Comparison of ENCODE assay signal across 8 mouse cellular contexts in genomic region chr13:100785806-100786413, GRCm38 (mm10). TPM values are rescaled to one million over a fixed set of nuclear protein-coding genes. Genes with fewer than 3 reads are reported as not detected.
DNase-seq lines count a peak whose midpoint lies in the region; ATAC-seq and TF ChIP-seq lines count a peak whose summit lies in the region.

No protein-coding gene starts in this region.

- peak overlapping the region; percentile 94 for H3K4me2 ChIP-seq in heart, embryonic 15.5 days
- peak overlapping the region; percentile 89 for H3K4me2 ChIP-seq in limb, embryonic 13.5 days (replicated peaks)
- peak overlapping the region; percentile 96 for H3K4me2 ChIP-seq in neural tube, embryonic 12.5 days (replicated peaks)

- no peak for TF ChIP-seq CTCF in ES-Bruce4 (IDR thresholded peaks at IDR 0.05; ENCODE audit: low read depth, low read length)

- H3K27ac ChIP-seq in heart, embryonic 15.5 days = peak overlapping the region; percentile 51; the same call in 1 of the 2 replicates
- peak overlapping the region; percentile 47 for H3K27ac ChIP-seq in ES-Bruce4 (ENCODE audit: insufficient read depth, low read length)
- H3K27ac ChIP-seq in limb, embryonic 13.5 days = peak overlapping the region; percentile 48; the same call in 1 of the 2 replicates
- no peak overlapping the region for H3K27ac ChIP-seq in neural tube, embryonic 12.5 days

- TF ChIP-seq EP300 in ES-Bruce4 (IDR thresholded peaks at IDR 0.05; ENCODE audit: insufficient read depth, low read depth, low read length) = no peak

- ATAC-seq in heart, embryonic 15.5 days (replicated peaks; ENCODE audit: insufficient number of reproducible peaks, insufficient read depth, low FRiP score, low read depth) = peak; percentile 28
- peak; percentile 38 for ATAC-seq in limb, embryonic 13.5 days (ENCODE audit: low FRiP score, low read depth)
- peak; percentile 66 for ATAC-seq in neural tube, embryonic 12.5 days (ENCODE audit: low FRiP score, low read depth)

- H3K36me3 ChIP-seq in heart, embryonic 15.5 days = peaks cover 20% of the 10 kb centered on the region; the same call in 1 of the 2 replicates
- peaks cover 45% of the 10 kb centered on the region for H3K36me3 ChIP-seq in ES-Bruce4 (ENCODE audit: control insufficient read depth, insufficient read depth, low read length, poor library complexity, severe bottlenecking)
- peaks cover 51% of the 10 kb centered on the region for H3K36me3 ChIP-seq in erythroblast, embryonic 14.5 days (ENCODE audit: control insufficient read depth)
- peaks cover 28% of the 10 kb centered on the region for H3K36me3 ChIP-seq in limb, embryonic 13.5 days
- peaks cover 6% of the 10 kb centered on the region; the same call in 1 of the 2 replicates for H3K36me3 ChIP-seq in neural tube, embryonic 12.5 days

- TF ChIP-seq POLR2A in ES-Bruce4 (IDR thresholded peaks at IDR 0.05; ENCODE audit: insufficient read depth, low read length) = no peak

- H3K27me3 ChIP-seq in heart, embryonic 15.5 days = no peaks in the 10 kb centered on the region
- no peaks in the 10 kb centered on the region for H3K27me3 ChIP-seq in ES-Bruce4 (ENCODE audit: control insufficient read depth, insufficient read depth, low read length, poor library complexity, severe bottlenecking)
- no peaks in the 10 kb centered on the region for H3K27me3 ChIP-seq in erythroblast, embryonic 14.5 days (ENCODE audit: control insufficient read depth)
- H3K27me3 ChIP-seq in limb, embryonic 13.5 days = no peaks in the 10 kb centered on the region
- H3K27me3 ChIP-seq in neural tube, embryonic 12.5 days (replicated peaks) = no peaks in the 10 kb centered on the region

- no peak for DNase-seq in heart, postnatal 25 days (ENCODE audit: low spot score)
- DNase-seq in right cerebral cortex, postnatal 36 days (ENCODE audit: low spot score in 2 of 2) = no peak
- no peak for DNase-seq in kidney, adult 9 months

- intact Hi-C loops in heart, postnatal 25 days (cut with DNase I) = loop anchor here (5.0 kb wide), 2 partner anchors 39 to 54 kb away; partner anchors contain the start of gene Cdk7

- no peaks in the 10 kb centered on the region for H3K9me3 ChIP-seq in heart, embryonic 15.5 days (replicated peaks)
- no peaks in the 10 kb centered on the region for H3K9me3 ChIP-seq in ES-Bruce4 (replicated peaks; ENCODE audit: control insufficient read depth, insufficient read depth, low read length, poor library complexity, severe bottlenecking)
- H3K9me3 ChIP-seq in erythroblast, embryonic 14.5 days (ENCODE audit: control insufficient read depth, low read length) = no peaks in the 10 kb centered on the region
- H3K9me3 ChIP-seq in limb, embryonic 13.5 days = no peaks in the 10 kb centered on the region
- H3K9me3 ChIP-seq in neural tube, embryonic 12.5 days = no peaks in the 10 kb centered on the region

- H3K4me3 ChIP-seq in heart, embryonic 15.5 days = peak overlapping the region; percentile 81
- H3K4me3 ChIP-seq in ES-Bruce4 (ENCODE audit: low read depth, low read length) = peak overlapping the region; percentile 97
- H3K4me3 ChIP-seq in erythroblast, embryonic 14.5 days (replicated peaks) = peak overlapping the region; percentile 100
- H3K4me3 ChIP-seq in limb, embryonic 13.5 days = peak overlapping the region; percentile 92
- peak overlapping the region; percentile 70 for H3K4me3 ChIP-seq in neural tube, embryonic 12.5 days

- peak overlapping the region; percentile 72 for H3K9ac ChIP-seq in heart, embryonic 15.5 days
- H3K9ac ChIP-seq in ES-Bruce4 (ENCODE audit: low read depth, poor library complexity, severe bottlenecking) = peak overlapping the region; percentile 98
- peak overlapping the region; percentile 83 for H3K9ac ChIP-seq in limb, embryonic 13.5 days
- H3K9ac ChIP-seq in neural tube, embryonic 12.5 days = peak overlapping the region; percentile 64

- WGBS in heart, embryonic 15.5 days = under 1% methylated on average over 30 of the region's 30 CpGs
- WGBS in limb, embryonic 13.5 days = under 1% methylated on average over 30 of the region's 30 CpGs
- under 1% methylated on average over 30 of the region's 30 CpGs for WGBS in neural tube, embryonic 12.5 days

- peaks cover 26% of the 10 kb centered on the region for H3K4me1 ChIP-seq in heart, embryonic 15.5 days (replicated peaks)
- peaks cover 3% of the 10 kb centered on the region for H3K4me1 ChIP-seq in ES-Bruce4 (ENCODE audit: control insufficient read depth, insufficient read depth, low read length)
- peaks cover 60% of the 10 kb centered on the region for H3K4me1 ChIP-seq in erythroblast, embryonic 14.5 days (ENCODE audit: control insufficient read depth)
- peaks cover 22% of the 10 kb centered on the region for H3K4me1 ChIP-seq in limb, embryonic 13.5 days
- peaks cover 21% of the 10 kb centered on the region for H3K4me1 ChIP-seq in neural tube, embryonic 12.5 days

RNA-seq across cellular contexts. Expression of gene Ccnb1, which starts 0.5 kb away (rescaled TPM):
- 159 and 183 TPM in 2 replicates for polyA plus RNA-seq in heart, embryonic 15.5 days (2015; fragmentation: Nextera tagmentation; extraction: Ambion mirVana)
- total RNA-seq in heart, postnatal 25 days (2021) = 1 to 10 TPM in 1 of 2 experiments, under 1 TPM in 1; 0.55 to 1.4 TPM
- 632 and 669 TPM in 2 replicates for polyA plus RNA-seq in ES-Bruce4 (2011; ENCODE audit: insufficient read depth, insufficient read length, low read depth, missing spikeins)
- polyA plus RNA-seq in erythroblast, embryonic 14.5 days (2012) = 0.67 and 1.6 TPM in 2 replicates
- 241 and 246 TPM in 2 replicates for polyA plus RNA-seq in limb, embryonic 13.5 days (2015; fragmentation: Nextera tagmentation; extraction: Ambion mirVana)
- 197 and 198 TPM in 2 replicates for polyA plus RNA-seq in neural tube, embryonic 12.5 days (2016; fragmentation: Nextera tagmentation; extraction: Ambion mirVana)

RNA-seq across cellular contexts. Expression of gene Cenph, which starts 10.2 kb away (rescaled TPM):
- polyA plus RNA-seq in heart, embryonic 15.5 days (2015; fragmentation: Nextera tagmentation; extraction: Ambion mirVana) = 14.0 and 15.6 TPM in 2 replicates
- total RNA-seq in heart, postnatal 25 days (2021) = under 1 TPM in 1 of 2 experiments, not detected in 1; 0.20 TPM
- polyA plus RNA-seq in ES-Bruce4 (2011; ENCODE audit: insufficient read depth, insufficient read length, low read depth, missing spikeins) = 52.4 and 58.8 TPM in 2 replicates
- polyA plus RNA-seq in erythroblast, embryonic 14.5 days (2012) = 4.0 and 4.3 TPM in 2 replicates
- polyA plus RNA-seq in limb, embryonic 13.5 days (2015; fragmentation: Nextera tagmentation; extraction: Ambion mirVana) = 40.2 and 40.7 TPM in 2 replicates
- 27.8 and 27.9 TPM in 2 replicates for polyA plus RNA-seq in neural tube, embryonic 12.5 days (2016; fragmentation: Nextera tagmentation; extraction: Ambion mirVana)

RNA-seq across cellular contexts. Expression of gene Mrps36, which starts 41.5 kb away (rescaled TPM):
- 211 and 283 TPM in 2 replicates for polyA plus RNA-seq in heart, embryonic 15.5 days (2015; fragmentation: Nextera tagmentation; extraction: Ambion mirVana)
- total RNA-seq in heart, postnatal 25 days (2021) = 100 to 1,000 TPM; 195 to 221 TPM
- 108 and 110 TPM in 2 replicates for polyA plus RNA-seq in ES-Bruce4 (2011; ENCODE audit: insufficient read depth, insufficient read length, low read depth, missing spikeins)
- 19.3 and 24.9 TPM in 2 replicates for polyA plus RNA-seq in erythroblast, embryonic 14.5 days (2012)
- polyA plus RNA-seq in limb, embryonic 13.5 days (2015; fragmentation: Nextera tagmentation; extraction: Ambion mirVana) = 100.0 and 102 TPM in 2 replicates
- polyA plus RNA-seq in neural tube, embryonic 12.5 days (2016; fragmentation: Nextera tagmentation; extraction: Ambion mirVana) = 135 and 144 TPM in 2 replicates

RNA-seq across cellular contexts. Expression of gene Slc30a5, which starts 47.3 kb away (rescaled TPM):
- 31.4 and 39.7 TPM in 2 replicates for polyA plus RNA-seq in heart, embryonic 15.5 days (2015; fragmentation: Nextera tagmentation; extraction: Ambion mirVana)
- 10 to 100 TPM; 20.5 to 23.8 TPM for total RNA-seq in heart, postnatal 25 days (2021)
- polyA plus RNA-seq in ES-Bruce4 (2011; ENCODE audit: insufficient read depth, insufficient read length, low read depth, missing spikeins) = 52.6 and 54.5 TPM in 2 replicates
- 0.15 TPM in 2 replicates for polyA plus RNA-seq in erythroblast, embryonic 14.5 days (2012)
- 54.1 and 57.2 TPM in 2 replicates for polyA plus RNA-seq in limb, embryonic 13.5 days (2015; fragmentation: Nextera tagmentation; extraction: Ambion mirVana)
- polyA plus RNA-seq in neural tube, embryonic 12.5 days (2016; fragmentation: Nextera tagmentation; extraction: Ambion mirVana) = 42.2 and 43.7 TPM in 2 replicates

RNA-seq across cellular contexts. Expression of gene Cdk7, which starts 55.2 kb away (rescaled TPM):
- 61.8 and 65.4 TPM in 2 replicates for polyA plus RNA-seq in heart, embryonic 15.5 days (2015; fragmentation: Nextera tagmentation; extraction: Ambion mirVana)
- total RNA-seq in heart, postnatal 25 days (2021) = 10 to 100 TPM; 20.5 to 22.8 TPM
- 93.2 and 102 TPM in 2 replicates for polyA plus RNA-seq in ES-Bruce4 (2011; ENCODE audit: insufficient read depth, insufficient read length, low read depth, missing spikeins)
- 0.42 and 0.98 TPM in 2 replicates for polyA plus RNA-seq in erythroblast, embryonic 14.5 days (2012)
- polyA plus RNA-seq in limb, embryonic 13.5 days (2015; fragmentation: Nextera tagmentation; extraction: Ambion mirVana) = 109 and 112 TPM in 2 replicates
- polyA plus RNA-seq in neural tube, embryonic 12.5 days (2016; fragmentation: Nextera tagmentation; extraction: Ambion mirVana) = 63.5 and 65.4 TPM in 2 replicates

Comparison
In these comparisons a context has a peak if more than half of its experiments do, and no peak if none do; other contexts are left out.
1. RNA of gene Ccnb1, which starts 0.5 kb away (polyA plus RNA-seq): 632 to 669 TPM in ES-Bruce4, 241 to 246 TPM in limb, embryonic 13.5 days, 197 to 198 TPM in neural tube, embryonic 12.5 days and 159 to 183 TPM in heart, embryonic 15.5 days; 0.67 to 1.6 TPM in erythroblast, embryonic 14.5 days; every median in the first group is over 10 times any median in the second.
2. Peak in every context shown above with its lines, with median percentiles within 50 percentile points of each other: ATAC-seq, H3K4me2 ChIP-seq, H3K4me3 ChIP-seq and H3K9ac ChIP-seq.